Mouse (Mus musculus) spleen, adult 10 weeks (tissue): Measurements from ENCODE around the gene Rgs8. TPM values are rescaled to one million over a fixed set of nuclear protein-coding genes. Genes with fewer than 3 reads are reported as not detected.

ENCODE experiments used
- polyA plus RNA-seq: library from polyadenylated mRNA; stranded (reverse); fragments of 350-450 nt; fragmentation: Illumina TruSeq; extraction: RNeasy Lipid Tissue Mini Kit (QIAGEN cat#74804); gene quantifications from one replicate; pipeline ENCODE4 v1.2.3, GENCODE M21; 2015; ENCODE audit warnings: low replicate concordance; ENCODE audit not compliant: insufficient read depth

The Rgs8 gene
- 0.11 TPM for polyA plus RNA-seq

GRCm38 (mm10) chr1:153652938-153653623 is at the start of gene Rgs8:
TSS of gene Rgs8 (plus strand) at chr1:153653025.

GRCm38 (mm10) chr1:153740145-153740544 is 87.3 kb downstream of the Rgs8 start, which contains the start of gene Rgs16:
TSS of gene Rgs16 (plus strand) at chr1:153740349.

GRCm38 (mm10) chr1:153749211-153749801 is 96.5 kb downstream of the Rgs8 start, which contains the start of gene Rnasel:
TSS of gene Rnasel (plus strand) at chr1:153749426.

Other genes starting within 250 kb of the Rgs8 start
- 5.5 TPM for gene Shcbp1l, start 227.9 kb upstream of the Rgs8 start, polyA plus RNA-seq
- gene Dhx9, start 165.4 kb upstream of the Rgs8 start, polyA plus RNA-seq, result 237 TPM
- 9.3 TPM for gene Npl, start 103.0 kb upstream of the Rgs8 start, polyA plus RNA-seq
- 1.6 TPM for gene Rgs16, start 87.3 kb downstream of the Rgs8 start, polyA plus RNA-seq
- 61.4 TPM for gene Rnasel, start 96.4 kb downstream of the Rgs8 start, polyA plus RNA-seq
- not detected for gene Rgsl1, start 191.1 kb downstream of the Rgs8 start, polyA plus RNA-seq
- gene Teddm1b, start 221.3 kb downstream of the Rgs8 start, polyA plus RNA-seq, result not detected
- gene Teddm1a, start 238.7 kb downstream of the Rgs8 start, polyA plus RNA-seq, result not detected
- gene Glul, start 246.9 kb downstream of the Rgs8 start, polyA plus RNA-seq, result 166 TPM
- gene Teddm2, start 247.2 kb downstream of the Rgs8 start, polyA plus RNA-seq, result 0.61 TPM